Mouse (Mus musculus) cerebellum, adult 2 months (tissue): ENCODE measurements around the gene Arhgap10. TPM values are rescaled to one million over a fixed set of nuclear protein-coding genes. Genes with fewer than 3 reads are reported as not detected.

Source experiments
- DNase-seq, 2 experiments: peaks; one replicate each; pipeline ENCODE4 v3.0.0; 2021
- H3K27ac ChIP-seq: fragments of 200-500 bp; 2 replicates; pipeline ENCODE4 v1.5.1; 2012; ENCODE audit warnings: low read length, control low read depth, inconsistent platforms; ENCODE audit not compliant: insufficient read depth
- H3K27me3 ChIP-seq: fragments of 200-500 bp; 2 replicates; pipeline ENCODE4 v1.6.1; 2012; ENCODE audit warnings: inconsistent platforms, mild to moderate bottlenecking, low read length, moderate library complexity; ENCODE audit not compliant: control insufficient read depth, insufficient read depth
- H3K4me1 ChIP-seq: fragments of 200-500 bp; 2 replicates; pipeline ENCODE4 v1.6.1; 2011; ENCODE audit warnings: low read length; ENCODE audit not compliant: control insufficient read depth, insufficient read depth
- H3K4me3 ChIP-seq: fragments of 200-500 bp; replicated peaks from 2 replicates; pipeline ENCODE3; 2011; ENCODE audit warnings: mild to moderate bottlenecking, low read depth, low read length, control low read depth; ENCODE audit not compliant: insufficient read depth
- CTCF ChIP-seq: fragments of 200-500 bp; IDR thresholded peaks from 2 replicates; pipeline ENCODE4 v1.5.1; 2011; ENCODE audit warnings: low read depth, mild to moderate bottlenecking, control low read depth, low read length, moderate library complexity, borderline replicate concordance; ENCODE audit not compliant: insufficient read depth
- POLR2A ChIP-seq: fragments of 200-500 bp; IDR thresholded peaks from 2 replicates; pipeline ENCODE4 v1.6.1; 2011; ENCODE audit warnings: low read length, control low read depth, borderline replicate concordance; ENCODE audit not compliant: insufficient read depth
- WGBS: fragments of 180-500 bp; shearing (Covaris S2); methylation state at CpG from one replicate; pipeline ENCODE4 v1.1.7; 2018; 5-methylcytosine and 5-hydroxymethylcytosine counted together
- polyA plus RNA-seq: library from polyadenylated mRNA; depleted of rRNA; stranded (reverse); fragments of >200 nt; gene quantifications from 2 replicates; pipeline ENCODE4 v1.2.3, GENCODE M21; 2012

Arhgap10 gene
- polyA plus RNA-seq, 1 experiment, result 12.5 TPM

- Histone ChIP-seq H3K27me3 (no peaks in the 10 kb centered on the region), H3K4me3 (no peak overlapping the region), H3K4me1 (no peaks in the 10 kb centered on the region), H3K27ac (no peak overlapping the region)
- TF ChIP-seq POLR2A, result no peak
- no peak for TF ChIP-seq CTCF
- 88% methylated on average over 5 of the region's 5 CpGs for WGBS
- DNase-seq, result no peak
Measured at GRCm38 (mm10) chr8:77275571-77275970, 242.2 kb downstream of the Arhgap10 start.

GRCm38 (mm10) chr8:77272136-77272535 lies 245.6 kb downstream of the Arhgap10 start:
- TF ChIP-seq CTCF (no peak), POLR2A (no peak)
- Histone ChIP-seq H3K4me1 (no peaks in the 10 kb centered on the region; the same call in 1 of the 2 replicates), H3K27ac (no peak overlapping the region), H3K27me3 (no peaks in the 10 kb centered on the region), H3K4me3 (no peak overlapping the region)
- DNase-seq, result no peak
- WGBS, result 90% methylated on average over 6 of the region's 6 CpGs

- no peak overlapping the region for H3K4me3 ChIP-seq
- H3K27me3 ChIP-seq, result no peaks in the 10 kb centered on the region
- DNase-seq, result no peak
- TF ChIP-seq POLR2A (no peak), CTCF (no peak)
- no peak overlapping the region for H3K27ac ChIP-seq
- WGBS, result 87% methylated on average over 1 of the region's 1 CpGs
- H3K4me1 ChIP-seq, result no peaks in the 10 kb centered on the region; the same call in 1 of the 2 replicates
Measured at GRCm38 (mm10) chr8:77267941-77268405, 249.8 kb downstream of the Arhgap10 start.

GRCm38 (mm10) chr8:77262216-77263009 lies 255.3 kb downstream of the Arhgap10 start:
- WGBS, result 88% methylated on average over 12 of the region's 12 CpGs
- Histone ChIP-seq H3K27me3 (no peaks in the 10 kb centered on the region), H3K4me3 (no peak overlapping the region), H3K4me1 (no peaks in the 10 kb centered on the region), H3K27ac (no peak overlapping the region)
- no peak for TF ChIP-seq CTCF
- no peak for TF ChIP-seq POLR2A
- no peak for DNase-seq

- Histone ChIP-seq H3K27me3 (no peaks in the 10 kb centered on the region), H3K4me1 (no peaks in the 10 kb centered on the region), H3K4me3 (no peak overlapping the region), H3K27ac (no peak overlapping the region)
- DNase-seq, result no peak
- 91% methylated on average over 6 of the region's 6 CpGs for WGBS
- TF ChIP-seq CTCF, result no peak
- no peak for TF ChIP-seq POLR2A
Measured at GRCm38 (mm10) chr8:77261215-77261614, 256.5 kb downstream of the Arhgap10 start.

- Histone ChIP-seq H3K4me3 (no peak overlapping the region), H3K27ac (no peak overlapping the region), H3K27me3 (no peaks in the 10 kb centered on the region), H3K4me1 (no peaks in the 10 kb centered on the region; the same call in 1 of the 2 replicates)
- 89% methylated on average over 12 of the region's 12 CpGs for WGBS
- no peak for TF ChIP-seq CTCF
- TF ChIP-seq POLR2A, result no peak
- DNase-seq, result no peak
Measured at GRCm38 (mm10) chr8:77257085-77257451, 260.7 kb downstream of the Arhgap10 start.

GRCm38 (mm10) chr8:77256450-77257084 lies 261.2 kb downstream of the Arhgap10 start:
- H3K4me3 ChIP-seq, result no peak overlapping the region
- DNase-seq, result no peak
- H3K27ac ChIP-seq, result no peak overlapping the region
- TF ChIP-seq POLR2A (no peak), CTCF (no peak)
- WGBS, result 66% methylated on average over 5 of the region's 5 CpGs
- no peaks in the 10 kb centered on the region for H3K27me3 ChIP-seq
- no peaks in the 10 kb centered on the region; the same call in 1 of the 2 replicates for H3K4me1 ChIP-seq

- Histone ChIP-seq H3K27me3 (no peaks in the 10 kb centered on the region), H3K4me1 (no peaks in the 10 kb centered on the region; the same call in 1 of the 2 replicates), H3K27ac (no peak overlapping the region), H3K4me3 (no peak overlapping the region)
- no peak for TF ChIP-seq CTCF
- no peak for TF ChIP-seq POLR2A
- DNase-seq, result no peak
- 56% methylated on average over 5 of the region's 5 CpGs for WGBS
Measured at GRCm38 (mm10) chr8:77254466-77254865, 263.3 kb downstream of the Arhgap10 start.
